Mouse (Mus musculus) forebrain, embryonic 14.5 days (tissue): ENCODE measurements around the gene Pcsk4. TPM values are rescaled to one million over a fixed set of nuclear protein-coding genes. Genes with fewer than 3 reads are reported as not detected.

Experiments used
- ATAC-seq: fragments of 200-750 bp; cut with Nextera tagmentation; 2 replicates; pipeline ENCODE4 v1.8.0; 2017; ENCODE audit warnings: mild to moderate bottlenecking, moderate library complexity
- DNase-seq: peaks from one replicate; pipeline ENCODE4 v3.0.0-alpha.2; 2015; ENCODE audit warnings: low spot score
- H3K27ac ChIP-seq: fragments of 300-500 bp; sonication (generic); 2 replicates; pipeline ENCODE4 v1.5.1; 2014; ENCODE audit warnings: low read depth, mild to moderate bottlenecking, control low read depth, low read length, moderate library complexity
- H3K27me3 ChIP-seq: fragments of 300-500 bp; sonication (generic); replicated peaks from 2 replicates; pipeline ENCODE4 v1.6.1; 2014; ENCODE audit warnings: low read length, control low read depth, mixed read lengths; ENCODE audit not compliant: control insufficient read depth, insufficient read depth
- H3K36me3 ChIP-seq: fragments of 300-500 bp; sonication (generic); 2 replicates; pipeline ENCODE4 v1.6.1; 2014; ENCODE audit warnings: low read length, control low read depth; ENCODE audit not compliant: control insufficient read depth, insufficient read depth
- H3K4me1 ChIP-seq: fragments of 300-500 bp; sonication (generic); 2 replicates; pipeline ENCODE4 v1.6.1; 2014; ENCODE audit warnings: antibody characterized with exemption, low read length, control low read depth; ENCODE audit not compliant: control insufficient read depth, insufficient read depth
- H3K4me2 ChIP-seq: fragments of 300-500 bp; sonication (generic); 2 replicates; pipeline ENCODE4 v1.6.1; 2014; ENCODE audit warnings: mild to moderate bottlenecking, control low read depth, low read length
- H3K4me3 ChIP-seq: fragments of 300-500 bp; sonication (generic); 2 replicates; pipeline ENCODE4 v1.5.1; 2014; ENCODE audit warnings: low read depth, low read length, control low read depth
- H3K9ac ChIP-seq: fragments of 300-500 bp; sonication (generic); 2 replicates; pipeline ENCODE4 v1.6.1; 2014; ENCODE audit warnings: mild to moderate bottlenecking, low read length, control low read depth, moderate library complexity
- H3K9me3 ChIP-seq: fragments of 300-500 bp; sonication (generic); replicated peaks from 2 replicates; pipeline ENCODE4 v1.6.1; 2016; ENCODE audit warnings: low read length, control low read depth, mixed read lengths; ENCODE audit not compliant: control insufficient read depth
- WGBS: fragments of 180-500 bp; shearing (Covaris S2); extraction: QIAGEN DNeasy Blood & Tissue Kit; methylation state at CpG from one replicate; pipeline ENCODE4 v1.1.7; 2014; 5-methylcytosine and 5-hydroxymethylcytosine counted together
- polyA plus RNA-seq: library from polyadenylated mRNA; unstranded; fragments of >200 nt; fragmentation: Nextera tagmentation; extraction: Ambion mirVana; gene quantifications from 2 replicates; pipeline ENCODE4 v1.2.1, GENCODE M21; 2014

Gene Pcsk4
- polyA plus RNA-seq, 1 experiment from 2014 or later: 1.6 TPM

GRCm38 (mm10) chr10:80343425-80343895, 14.2 kb upstream of the Pcsk4 start:
- Histone ChIP-seq H3K9me3 (no peaks in the 10 kb centered on the region), H3K4me3 (peak overlapping the region; percentile 24), H3K36me3 (no peaks in the 10 kb centered on the region), H3K27me3 (peaks cover 76% of the 10 kb centered on the region), H3K4me1 (peaks cover 3% of the 10 kb centered on the region; the same call in 1 of the 2 replicates), H3K4me2 (peak overlapping the region; percentile 50), H3K27ac (no peak overlapping the region), H3K9ac (no peak overlapping the region)
- no peak for DNase-seq
- ATAC-seq: no peak; the same call in 1 of the 2 replicates
- 27% methylated on average over 13 of the region's 13 CpGs for WGBS

DNA sequence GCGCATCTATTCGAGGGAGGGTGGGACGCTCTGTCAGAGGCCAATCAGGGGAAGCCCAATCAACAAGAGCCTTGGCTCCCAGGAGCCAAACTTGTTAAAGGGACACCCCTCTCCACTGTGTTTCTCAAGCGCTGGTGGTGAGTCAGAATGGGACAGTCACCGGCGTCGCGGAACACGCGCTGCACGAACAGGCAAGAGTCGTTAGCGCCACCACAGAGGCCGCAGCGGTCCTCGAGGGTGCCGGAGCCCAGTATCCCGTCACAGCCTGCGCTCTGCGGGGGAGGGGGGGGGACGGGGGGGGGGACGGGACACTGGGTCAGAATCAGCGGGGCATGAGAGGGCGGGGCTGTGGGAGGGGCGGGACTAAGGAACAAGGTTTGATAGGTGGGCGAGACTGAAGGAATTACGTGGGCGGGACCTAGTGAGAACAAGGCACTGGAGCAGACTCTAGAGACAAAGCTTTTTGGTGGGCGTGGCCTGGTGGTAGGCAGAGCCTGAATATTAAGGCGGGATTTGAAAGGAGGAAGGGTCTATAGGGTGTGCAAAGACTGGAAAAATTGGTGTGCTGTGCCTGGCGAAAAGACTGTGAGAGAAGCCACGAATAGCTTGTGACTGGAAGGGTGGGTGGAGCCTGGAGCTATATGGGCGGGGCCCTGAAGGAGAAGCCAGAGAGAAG, 13.6 kb upstream of the Pcsk4 start:
- Histone ChIP-seq H3K36me3 (no peaks in the 10 kb centered on the region), H3K9ac (0 out of 2 replicates have a peak overlapping the region, but pooled peaks have one; percentile 29), H3K9me3 (no peaks in the 10 kb centered on the region), H3K27me3 (peaks cover 71% of the 10 kb centered on the region), H3K27ac (no peak overlapping the region), H3K4me3 (peak overlapping the region; percentile 24), H3K4me2 (peak overlapping the region; percentile 50), H3K4me1 (peaks cover 3% of the 10 kb centered on the region; the same call in 1 of the 2 replicates)
- under 1% methylated on average over 33 of the region's 33 CpGs for WGBS
- DNase-seq: peak; percentile 84
- peak; percentile 67 for ATAC-seq

DNA sequence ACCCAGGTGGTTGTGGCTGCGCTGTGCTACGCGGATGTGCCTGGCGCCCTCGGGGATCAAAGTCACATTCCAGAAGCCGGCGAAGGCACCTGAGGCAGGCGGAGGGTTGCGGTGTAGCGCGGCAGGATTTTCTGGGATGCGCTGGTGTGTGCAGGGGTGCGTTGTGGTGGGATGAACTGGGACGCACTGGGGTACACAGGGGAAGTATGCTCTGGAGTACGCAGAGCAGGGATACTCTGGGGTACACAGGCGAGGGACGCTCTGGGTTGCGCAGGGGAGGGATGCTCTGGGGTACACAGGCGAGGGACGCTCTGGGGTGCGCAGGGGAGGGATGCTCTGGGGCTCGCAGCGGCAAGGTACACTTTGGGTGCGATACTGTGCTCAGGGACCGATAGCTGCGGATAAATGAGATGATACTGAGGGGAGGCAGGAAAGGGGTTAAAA, 13.0 kb upstream of the Pcsk4 start:
- Histone ChIP-seq H3K9me3 (no peaks in the 10 kb centered on the region), H3K4me1 (peaks cover 3% of the 10 kb centered on the region; the same call in 1 of the 2 replicates), H3K27me3 (peaks cover 65% of the 10 kb centered on the region), H3K4me3 (peak overlapping the region; percentile 24), H3K4me2 (peak overlapping the region; percentile 50), H3K9ac (no peak overlapping the region), H3K27ac (no peak overlapping the region), H3K36me3 (no peaks in the 10 kb centered on the region)
- 2% methylated on average over 26 of the region's 26 CpGs for WGBS
- ATAC-seq (peak; percentile 4; the same call in 1 of the 2 replicates), DNase-seq (no peak)

DNA sequence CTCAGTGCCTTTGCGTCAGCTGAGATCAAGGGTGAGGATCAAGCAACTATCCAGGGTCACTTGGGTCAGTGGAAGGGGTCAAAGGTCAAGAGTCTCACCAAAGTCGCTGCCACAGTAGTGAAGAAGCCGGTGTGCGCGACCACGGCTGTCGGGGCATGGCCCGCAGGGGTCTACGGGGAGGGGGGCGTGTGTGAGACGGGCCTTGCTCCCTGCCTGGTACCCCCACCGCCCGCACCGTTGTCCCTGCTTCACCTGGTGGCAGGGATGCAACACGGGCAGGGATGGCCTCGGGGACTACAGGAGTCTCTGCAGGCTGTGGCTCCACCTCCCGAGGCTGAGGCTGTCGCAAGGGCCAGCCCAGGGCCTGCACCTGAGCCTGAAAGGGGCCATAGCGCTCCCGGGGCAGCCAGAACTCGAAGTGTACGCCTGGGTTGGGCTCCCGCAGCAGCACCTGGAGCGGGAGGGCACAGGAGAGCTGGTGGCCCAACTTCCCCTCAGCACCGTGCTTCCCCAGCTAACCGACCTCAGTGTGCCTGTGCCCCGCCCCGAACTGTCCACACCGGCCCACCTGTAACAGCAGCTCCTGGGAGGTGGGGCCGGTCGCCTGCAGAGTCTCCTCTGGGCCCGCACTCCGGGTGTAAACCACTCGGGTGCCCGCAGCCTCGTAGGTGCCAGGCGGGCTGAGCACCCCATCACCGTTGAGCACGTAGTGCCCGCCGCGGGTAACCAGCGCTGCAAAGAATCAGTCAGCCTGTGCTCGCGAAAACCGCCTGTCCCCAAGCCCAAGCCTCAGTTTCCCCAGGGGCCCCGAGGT, 12.4 kb upstream of the Pcsk4 start:
- no peaks in the 10 kb centered on the region for H3K36me3 ChIP-seq
- peaks cover 61% of the 10 kb centered on the region for H3K27me3 ChIP-seq
- no peaks in the 10 kb centered on the region for H3K9me3 ChIP-seq
- peak overlapping the region; percentile 24 for H3K4me3 ChIP-seq
- peak; percentile 6; the same call in 1 of the 2 replicates for ATAC-seq
- H3K4me2 ChIP-seq: peak overlapping the region; percentile 50; the same call in 1 of the 2 replicates
- H3K9ac ChIP-seq: no peak overlapping the region
- no peak overlapping the region for H3K27ac ChIP-seq
- WGBS: 3% methylated on average over 41 of the region's 47 CpGs
- no peak for DNase-seq
- H3K4me1 ChIP-seq: peaks cover 3% of the 10 kb centered on the region; the same call in 1 of the 2 replicates

DNA sequence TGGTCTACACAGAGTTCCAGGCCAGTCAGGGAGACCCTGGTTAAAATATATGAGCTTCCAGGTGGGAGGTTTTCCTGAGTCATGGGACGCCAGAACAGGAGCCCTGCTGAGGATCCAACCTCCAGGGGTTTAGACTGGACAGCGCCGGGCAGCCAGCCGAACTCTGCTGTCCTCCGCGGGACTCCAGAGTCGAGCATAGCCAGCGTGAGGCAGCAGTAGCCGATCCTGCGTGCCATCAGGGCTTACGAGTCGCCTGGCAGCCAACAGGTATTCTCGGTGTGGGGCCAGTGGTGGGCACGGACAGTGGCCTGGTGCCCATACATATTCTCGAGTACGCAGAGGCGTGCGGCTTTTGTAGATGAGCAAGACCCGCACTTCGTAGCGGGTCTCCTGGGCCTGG, 11.7 kb upstream of the Pcsk4 start:
- peaks cover 59% of the 10 kb centered on the region for H3K27me3 ChIP-seq
- WGBS: 14% methylated on average over 21 of the region's 21 CpGs

GRCm38 (mm10) chr10:80339941-80340750, 10.8 kb upstream of the Pcsk4 start:
- ATAC-seq (0 out of 2 replicates have a peak, but pooled peaks have one; percentile 36), DNase-seq (peak; percentile 86)
- 22% methylated on average over 19 of the region's 19 CpGs for WGBS
- no peak overlapping the region for H3K9ac ChIP-seq
- no peaks in the 10 kb centered on the region for H3K36me3 ChIP-seq
- no peak overlapping the region for H3K4me2 ChIP-seq
- peaks cover 3% of the 10 kb centered on the region; the same call in 1 of the 2 replicates for H3K4me1 ChIP-seq
- H3K27me3 ChIP-seq: peaks cover 51% of the 10 kb centered on the region
- H3K4me3 ChIP-seq: no peak overlapping the region
- no peaks in the 10 kb centered on the region for H3K9me3 ChIP-seq
- H3K27ac ChIP-seq: no peak overlapping the region

More for the DNA sequence above, 11.7 kb upstream of the Pcsk4 start:
- Histone ChIP-seq H3K9me3 (no peaks in the 10 kb centered on the region), H3K4me2 (no peak overlapping the region), H3K9ac (no peak overlapping the region), H3K4me3 (no peak overlapping the region), H3K36me3 (no peaks in the 10 kb centered on the region), H3K27ac (no peak overlapping the region), H3K4me1 (peaks cover 3% of the 10 kb centered on the region; the same call in 1 of the 2 replicates)
- no peak for DNase-seq
- ATAC-seq: no peak

GRCm38 (mm10) chr10:80336263-80336662, 7.0 kb upstream of the Pcsk4 start:
- ATAC-seq: no peak
- WGBS: 91% methylated on average over 12 of the region's 12 CpGs
- Histone ChIP-seq H3K4me3 (no peak overlapping the region), H3K4me1 (no peaks in the 10 kb centered on the region), H3K4me2 (no peak overlapping the region), H3K27me3 (peaks cover 14% of the 10 kb centered on the region), H3K9ac (no peak overlapping the region), H3K9me3 (no peaks in the 10 kb centered on the region), H3K27ac (no peak overlapping the region), H3K36me3 (no peaks in the 10 kb centered on the region)
- no peak for DNase-seq

DNA sequence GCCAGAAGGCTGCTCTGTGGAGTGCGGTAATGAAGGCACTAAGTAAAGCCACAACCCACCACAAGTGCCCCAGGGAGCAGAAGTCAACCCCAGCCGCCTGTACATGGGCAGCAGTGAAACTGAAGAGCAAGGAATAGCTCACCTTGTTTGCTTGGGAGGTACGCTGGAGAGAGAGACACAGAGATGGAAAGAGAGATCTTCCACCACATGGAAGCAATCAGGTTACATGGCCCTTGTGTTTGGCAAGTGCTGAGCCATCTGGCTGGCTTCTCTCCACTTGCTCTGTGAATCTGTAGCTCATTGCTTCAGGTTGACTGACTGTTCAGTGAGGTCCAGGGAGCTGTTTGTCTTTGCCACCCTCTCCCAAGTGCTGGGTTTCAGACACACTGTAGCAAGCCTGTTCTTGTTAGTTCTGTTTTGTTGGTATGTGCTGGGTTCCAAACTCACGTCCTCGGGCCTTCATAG, 3.3 kb upstream of the Pcsk4 start:
- Histone ChIP-seq H3K4me3 (no peak overlapping the region), H3K27me3 (peaks cover 7% of the 10 kb centered on the region; the same call in 1 of the 2 replicates), H3K36me3 (no peaks in the 10 kb centered on the region), H3K27ac (no peak overlapping the region), H3K9ac (no peak overlapping the region), H3K4me1 (peaks cover 11% of the 10 kb centered on the region), H3K4me2 (no peak overlapping the region), H3K9me3 (no peaks in the 10 kb centered on the region)
- WGBS: 81% methylated on average over 5 of the region's 5 CpGs
- ATAC-seq (no peak), DNase-seq (no peak)
